23 mouse cellular contexts compared by ENCODE assay signal in the genomic region with DNA sequence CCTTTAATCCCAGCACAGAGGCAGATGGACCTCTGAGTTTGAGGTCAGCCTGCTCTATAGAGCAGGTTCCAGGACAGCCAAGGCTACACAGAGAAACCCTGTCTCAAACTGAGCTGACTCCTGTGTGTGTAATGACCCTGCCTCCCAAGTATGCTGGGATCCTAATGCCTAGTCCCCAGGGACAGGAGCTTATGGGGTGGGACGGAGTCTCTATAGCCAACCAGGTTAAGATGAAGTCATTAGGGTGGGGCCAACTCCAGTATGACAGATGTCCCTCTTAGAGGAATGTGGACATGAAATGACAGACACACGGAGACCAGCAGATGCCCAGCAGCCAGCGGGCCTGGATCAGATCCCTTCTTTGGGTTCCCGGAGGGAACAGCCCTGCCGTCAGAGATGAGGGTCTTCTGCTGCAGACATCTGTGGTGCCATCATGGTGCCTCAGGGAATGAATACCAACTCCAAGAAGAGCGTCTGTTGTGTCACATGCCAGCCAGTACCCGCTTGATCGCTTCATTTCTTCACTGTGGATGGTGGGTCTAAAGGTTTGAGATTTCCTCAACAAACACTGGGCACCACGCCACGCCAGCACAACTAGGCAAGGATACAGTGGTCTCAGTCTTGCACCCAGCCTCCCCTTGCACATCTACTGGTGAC. TPM values are rescaled to one million over a fixed set of nuclear protein-coding genes. Genes with fewer than 3 reads are reported as not detected.
DNase-seq lines count a peak whose midpoint lies in the region; ATAC-seq and TF ChIP-seq lines count a peak whose summit lies in the region.
"Had no signal": no experiment of that assay in that cellular context is flagged by ENCODE, and none has a peak within 500 bp of the region (broad histone marks: within the 10 kb centered on the region; RNA-seq: fewer than 3 reads in every experiment).

No protein-coding gene starts in this region.

- no peak overlapping the region for H3K27ac ChIP-seq in embryonic facial prominence, embryonic 10.5 days (replicated peaks)
- H3K27ac ChIP-seq in intestine, postnatal 0 days (ENCODE audit: low read depth, low read length): no peak overlapping the region
- H3K27ac ChIP-seq: left cerebral cortex, adult 2 months; neural tube, embryonic 12.5 days had no signal

- no peaks in the 10 kb centered on the region for H3K9me3 ChIP-seq in embryonic facial prominence, embryonic 10.5 days
- H3K9me3 ChIP-seq in intestine, postnatal 0 days (ENCODE audit: control insufficient read depth): no peaks in the 10 kb centered on the region
- H3K9me3 ChIP-seq: G1E; neural tube, embryonic 12.5 days had no signal

- no peaks in the 10 kb centered on the region for H3K27me3 ChIP-seq in embryonic facial prominence, embryonic 10.5 days (replicated peaks; ENCODE audit: low read depth, poor library complexity, severe bottlenecking)
- H3K27me3 ChIP-seq in intestine, postnatal 0 days (replicated peaks; ENCODE audit: control insufficient read depth, insufficient read depth, low read length): no peaks in the 10 kb centered on the region
- H3K27me3 ChIP-seq: neural tube, embryonic 12.5 days had no signal

- no peak overlapping the region for H3K9ac ChIP-seq in intestine, postnatal 0 days (ENCODE audit: low read depth, low read length)
- H3K9ac ChIP-seq: neural tube, embryonic 12.5 days had no signal

- no peaks in the 10 kb centered on the region for H3K36me3 ChIP-seq in embryonic facial prominence, embryonic 10.5 days (replicated peaks)
- H3K36me3 ChIP-seq in intestine, postnatal 0 days (ENCODE audit: control insufficient read depth, insufficient read depth): no peaks in the 10 kb centered on the region
- H3K36me3 ChIP-seq: G1E had no signal

- no peak overlapping the region for H3K4me2 ChIP-seq in intestine, postnatal 0 days (replicated peaks; ENCODE audit: low read depth)
- H3K4me2 ChIP-seq: heart, embryonic 11.5 days; liver, embryonic 11.5 days; neural tube, embryonic 12.5 days had no signal

- TF ChIP-seq CTCF in brain, embryonic 14.5 days (IDR thresholded peaks at IDR 0.05; ENCODE audit: borderline replicate concordance, extremely low read depth, insufficient read depth, insufficient read length): no peak
- TF ChIP-seq CTCF in intestine, postnatal 0 days (IDR thresholded peaks at IDR 0.05; ENCODE audit: low read depth): no peak

- peak; percentile 50 to 69 for DNase-seq in cerebellum, postnatal 14 days
- DNase-seq in cerebellum, postnatal 36 days: no peak
- DNase-seq in layer of hippocampus, adult 11-12 months (ENCODE audit: low spot score): peak; percentile 35
- no peak for DNase-seq in layer of hippocampus, adult 9-10 months (ENCODE audit: low spot score)
- peak; percentile 81 for DNase-seq in brain, embryonic 14.5 days (ENCODE audit: low read depth)
- DNase-seq in layer of hippocampus, adult 9-11 months: peak; percentile 55
- no peak for DNase-seq in embryonic facial prominence, embryonic 10.5 days (ENCODE audit: low spot score)
- DNase-seq: adrenal gland, postnatal 10 days; cerebellum, postnatal 25 days; heart, postnatal 14 days; kidney, adult 8-10 months; kidney, postnatal 25 days; lung, adult 18-20 months; lung, postnatal 14 days; thymus, adult 2 months had no signal

- 90% methylated on average over 10 of the region's 10 CpGs for WGBS in embryonic facial prominence, embryonic 10.5 days
- WGBS in intestine, postnatal 0 days: 88% methylated on average over 10 of the region's 10 CpGs

- no peak overlapping the region for H3K4me3 ChIP-seq in embryonic facial prominence, embryonic 10.5 days
- H3K4me3 ChIP-seq in intestine, postnatal 0 days (ENCODE audit: low read depth, low read length): no peak overlapping the region
- H3K4me3 ChIP-seq: left cerebral cortex, adult 2 months; megakaryocyte, embryonic 14.5 days; neural tube, embryonic 12.5 days had no signal

- H3K4me1 ChIP-seq in embryonic facial prominence, embryonic 10.5 days: peaks cover 9% of the 10 kb centered on the region; the same call in 1 of the 2 replicates
- H3K4me1 ChIP-seq in intestine, postnatal 0 days (replicated peaks; ENCODE audit: control insufficient read depth, insufficient read depth, low read length): no peaks in the 10 kb centered on the region

- TF ChIP-seq POLR2A in brain, embryonic 14.5 days (IDR thresholded peaks at IDR 0.05; ENCODE audit: borderline replicate concordance, extremely low read depth, insufficient read depth, insufficient read length, poor library complexity, severe bottlenecking): no peak

- ATAC-seq in intestine, postnatal 0 days: no peak
- ATAC-seq: activated CD4-positive, CD25-positive, alpha-beta regulatory T cell, adult 4 months had no signal

RNA-seq across cellular contexts. Expression of gene Disp3, which starts 48.2 kb away (rescaled TPM):
- 25.2 and 28.4 TPM in 2 replicates for polyA plus RNA-seq in brain, embryonic 14.5 days (2012; rRNA removed)
- 1.1 and 1.7 TPM in 2 replicates for polyA plus RNA-seq in embryonic facial prominence, embryonic 10.5 days (2016; fragmentation: Nextera tagmentation; extraction: Ambion mirVana)
- 0.03 and 0.04 TPM in 2 replicates for polyA plus RNA-seq in intestine, postnatal 0 days (2015; fragmentation: Nextera tagmentation; extraction: Ambion mirVana)
- polyA plus RNA-seq: activated CD4-positive, CD25-positive, alpha-beta regulatory T cell, adult 4 months; heart, embryonic 11.5 days; liver, embryonic 11.5 days had no signal

Comparison
In these comparisons a context has a peak if more than half of its experiments do, and no peak if none do; other contexts are left out.
1. DNase-seq: peak in cerebellum, postnatal 14 days (2 of 2), layer of hippocampus, adult 11-12 months (single experiment), brain, embryonic 14.5 days (single experiment) and layer of hippocampus, adult 9-11 months (single experiment); none in cerebellum, postnatal 36 days (0 of 2), layer of hippocampus, adult 9-10 months (single experiment) and embryonic facial prominence, embryonic 10.5 days (single experiment).